Mouse (Mus musculus) lung, embryonic 15.5 days (tissue): Measurements from ENCODE around the gene Tex47. TPM values are rescaled to one million over a fixed set of nuclear protein-coding genes. Genes with fewer than 3 reads are reported as not detected.
A peak's percentile ranks its signal among the peaks of the same experiment; 100 is the strongest.

Experiments
- ATAC-seq: fragments of 200-750 bp; cut with Nextera tagmentation; 2 replicates; pipeline ENCODE4 v1.8.0; 2017; ENCODE audit warnings: moderate number of reproducible peaks, borderline replicate concordance; ENCODE audit not compliant: low FRiP score, low TSS enrichment; ENCODE audit errors: extremely low read depth
- H3K27ac ChIP-seq: fragments of 300-500 bp; sonication (generic); 2 replicates; pipeline ENCODE4 v1.5.1; 2015; ENCODE audit warnings: moderate library complexity, mild to moderate bottlenecking, inconsistent platforms
- H3K27me3 ChIP-seq: fragments of 300-500 bp; sonication (generic); 2 replicates; pipeline ENCODE4 v1.6.1; 2015; ENCODE audit warnings: inconsistent platforms
- H3K36me3 ChIP-seq: fragments of 300-500 bp; sonication (generic); 2 replicates; pipeline ENCODE4 v1.6.1; 2015; ENCODE audit warnings: inconsistent platforms
- H3K4me1 ChIP-seq: fragments of 300-500 bp; sonication (generic); 2 replicates; pipeline ENCODE4 v1.6.1; 2015; ENCODE audit warnings: inconsistent platforms
- H3K4me2 ChIP-seq: fragments of 300-500 bp; sonication (generic); 2 replicates; pipeline ENCODE4 v1.6.1; 2015; ENCODE audit warnings: inconsistent platforms, mild to moderate bottlenecking, moderate library complexity
- H3K4me3 ChIP-seq: fragments of 300-500 bp; sonication (generic); 2 replicates; pipeline ENCODE4 v1.5.1; 2015; ENCODE audit warnings: mild to moderate bottlenecking, inconsistent platforms
- H3K9ac ChIP-seq: fragments of 300-500 bp; sonication (generic); 2 replicates; pipeline ENCODE4 v1.6.1; 2015; ENCODE audit warnings: inconsistent platforms
- H3K9me3 ChIP-seq: fragments of 300-500 bp; sonication (generic); 2 replicates; pipeline ENCODE4 v1.6.1; 2016; ENCODE audit warnings: inconsistent platforms
- WGBS: fragments of 180-500 bp; shearing (Covaris S2); methylation state at CpG from one replicate; pipeline ENCODE4 v1.1.7; 2015; 5-methylcytosine and 5-hydroxymethylcytosine counted together
- polyA plus RNA-seq: library from polyadenylated mRNA; unstranded; fragments of >200 nt; fragmentation: Nextera tagmentation; extraction: Ambion mirVana; gene quantifications from 2 replicates; pipeline ENCODE4 v1.2.1, GENCODE M21; 2015

Tex47 gene
- 0.59 and 0.81 TPM in 2 replicates for polyA plus RNA-seq

DNA sequence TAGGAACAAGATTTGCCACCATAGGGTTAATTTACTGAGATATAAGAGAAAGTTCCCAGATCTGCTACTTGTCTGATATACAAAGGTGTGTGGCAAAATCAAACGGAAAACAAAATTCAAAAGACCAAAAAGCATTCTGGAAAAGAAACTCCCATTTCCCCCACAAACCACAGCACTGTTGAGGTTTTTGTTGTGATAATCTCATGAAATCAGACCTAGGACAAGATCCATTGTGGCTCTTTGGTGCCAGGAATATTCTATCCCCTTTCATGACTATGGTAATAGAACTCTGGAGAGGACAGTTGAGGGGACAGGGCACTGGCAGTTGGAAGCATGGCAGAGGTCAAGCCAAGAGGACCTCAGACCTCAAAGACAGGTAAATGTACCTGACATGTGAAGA is at the start of gene Tex47:
Gene Tex47, plus strand, starts transcription at position 301 of the 400 bp plus-strand sequence.
- Histone ChIP-seq H3K27ac (no peak within 1 kb of the TSS), H3K27me3 (no peaks in the 10 kb centered on the region), H3K9ac (no peak within 1 kb of the TSS), H3K4me3 (no peak within 1 kb of the TSS), H3K36me3 (no peaks in the 10 kb centered on the region), H3K4me1 (no peaks in the 10 kb centered on the region), H3K9me3 (no peaks in the 10 kb centered on the region), H3K4me2 (no peak within 1 kb of the TSS)
- no peak for ATAC-seq
- 69% methylated on average over 1 of the region's 1 CpGs for WGBS

DNA sequence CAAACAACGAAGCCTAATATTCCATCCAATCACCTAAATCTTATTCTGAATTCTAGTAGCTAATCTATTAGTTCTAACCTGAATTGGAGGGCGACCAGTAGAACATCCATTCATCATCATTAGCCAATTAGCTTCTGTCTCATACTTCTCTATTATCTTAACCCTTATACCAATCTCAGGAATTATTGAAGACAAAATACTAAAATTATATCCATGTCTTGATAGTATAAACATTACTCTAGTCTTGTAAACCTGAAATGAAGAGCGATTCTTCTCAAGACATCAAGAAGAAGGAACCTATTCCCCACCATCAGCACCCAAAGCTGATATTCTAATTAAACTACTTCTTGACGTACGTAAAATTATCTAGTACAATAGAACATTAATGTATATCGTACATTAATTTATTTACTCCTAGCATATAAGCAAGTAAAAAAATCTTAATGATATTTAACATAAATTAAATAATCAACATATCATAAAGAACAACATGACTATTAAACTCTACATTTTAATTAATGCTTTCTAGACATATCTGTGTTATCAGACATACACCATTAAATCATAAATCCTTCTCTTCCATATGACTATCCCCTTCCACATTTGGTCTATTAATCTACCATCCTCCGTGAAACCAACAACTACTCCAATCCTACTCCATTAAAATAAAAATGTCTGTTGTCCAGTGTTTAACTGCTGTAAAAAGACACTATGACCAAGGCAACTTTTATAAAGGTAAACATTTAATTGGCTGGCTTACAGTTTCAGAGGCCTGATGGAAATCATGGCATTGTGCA is 27.1 kb upstream of the Tex47 start:
- no peaks in the 10 kb centered on the region for H3K4me1 ChIP-seq
- 84% methylated on average over 7 of the region's 7 CpGs for WGBS
- H3K27me3 ChIP-seq: no peaks in the 10 kb centered on the region
- no peak overlapping the region for H3K9ac ChIP-seq
- ATAC-seq: no peak
- H3K36me3 ChIP-seq: no peaks in the 10 kb centered on the region
- H3K27ac ChIP-seq: no peak overlapping the region
- H3K4me3 ChIP-seq: no peak overlapping the region
- H3K4me2 ChIP-seq: no peak overlapping the region
- no peaks in the 10 kb centered on the region for H3K9me3 ChIP-seq

DNA sequence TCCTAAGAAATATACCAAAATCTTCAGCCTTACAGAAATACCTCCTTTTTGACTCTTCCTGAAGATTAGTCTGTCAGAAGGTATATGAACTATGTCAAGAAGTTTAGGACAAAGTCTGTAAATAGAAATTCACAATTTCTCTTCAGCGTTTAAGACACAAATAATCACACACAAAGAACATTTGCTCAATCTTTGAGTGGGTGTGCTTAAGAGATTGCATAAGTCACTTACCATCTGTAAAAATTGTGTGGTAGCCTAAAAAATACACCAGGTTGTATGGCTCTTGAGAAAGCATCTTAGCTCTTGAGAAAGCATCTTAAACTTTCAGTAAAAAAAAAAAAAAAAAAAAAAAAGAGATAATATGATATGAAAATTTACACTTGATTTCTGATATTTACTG is 19.6 kb upstream of the Tex47 start:
- Histone ChIP-seq H3K4me3 (no peak overlapping the region), H3K9ac (no peak overlapping the region), H3K27ac (no peak overlapping the region), H3K36me3 (no peaks in the 10 kb centered on the region), H3K27me3 (no peaks in the 10 kb centered on the region), H3K4me1 (no peaks in the 10 kb centered on the region), H3K9me3 (no peaks in the 10 kb centered on the region), H3K4me2 (no peak overlapping the region)
- no peak for ATAC-seq
- 66% methylated on average over 1 of the region's 1 CpGs for WGBS

DNA sequence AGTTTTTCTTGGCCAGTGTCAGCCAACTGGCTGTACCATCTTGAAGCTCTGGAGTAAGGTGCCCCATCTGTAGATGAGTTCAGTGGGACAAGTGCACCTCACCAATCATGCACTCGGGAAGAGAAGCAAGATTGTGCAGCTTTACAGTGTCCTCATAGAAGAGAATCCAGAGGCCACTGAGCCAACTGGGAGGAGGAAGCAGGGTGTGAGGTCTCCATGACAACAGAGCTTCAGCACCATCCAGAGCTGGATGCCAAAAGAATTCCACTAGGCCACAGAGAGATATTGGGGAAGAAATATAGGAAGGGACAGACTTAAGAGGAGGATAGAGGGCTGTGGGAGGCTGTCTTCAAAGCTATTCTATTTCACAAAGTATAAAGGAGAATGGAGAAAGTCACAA is 950 bp upstream of the Tex47 start:
- WGBS: 50% methylated on average over 1 of the region's 1 CpGs

DNA sequence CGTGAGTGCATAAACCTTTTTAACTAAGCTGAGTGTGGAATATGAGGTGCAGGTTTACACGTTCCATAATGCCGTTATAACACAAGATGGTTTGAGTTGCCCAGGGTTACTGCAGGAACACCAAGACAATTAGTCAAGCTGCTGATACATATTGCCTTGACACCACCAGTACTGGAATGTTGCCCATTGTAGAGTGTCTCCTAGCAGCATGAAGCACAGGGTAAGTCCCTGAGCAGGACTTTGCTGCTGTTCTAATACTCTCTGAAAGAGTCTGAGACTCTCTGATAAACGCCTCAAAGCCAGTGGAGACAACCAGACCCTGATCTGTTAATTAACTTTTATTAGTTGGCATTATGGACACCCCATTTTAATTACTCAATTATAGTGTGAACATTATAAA is 21.7 kb downstream of the Tex47 start:
- Histone ChIP-seq H3K9ac (no peak overlapping the region), H3K36me3 (no peaks in the 10 kb centered on the region), H3K9me3 (no peaks in the 10 kb centered on the region), H3K4me3 (no peak overlapping the region), H3K4me2 (no peak overlapping the region), H3K4me1 (no peaks in the 10 kb centered on the region), H3K27ac (no peak overlapping the region), H3K27me3 (no peaks in the 10 kb centered on the region)
- WGBS: 66% methylated on average over 4 of the region's 4 CpGs
- no peak for ATAC-seq

More for the DNA sequence above, 950 bp upstream of the Tex47 start:
- ATAC-seq: no peak
- no peak overlapping the region for H3K27ac ChIP-seq
- H3K9ac ChIP-seq: no peak overlapping the region
- H3K27me3 ChIP-seq: no peaks in the 10 kb centered on the region
- no peaks in the 10 kb centered on the region for H3K4me1 ChIP-seq
- no peak overlapping the region for H3K4me2 ChIP-seq
- H3K4me3 ChIP-seq: no peak overlapping the region
- no peaks in the 10 kb centered on the region for H3K9me3 ChIP-seq
- no peaks in the 10 kb centered on the region for H3K36me3 ChIP-seq

DNA sequence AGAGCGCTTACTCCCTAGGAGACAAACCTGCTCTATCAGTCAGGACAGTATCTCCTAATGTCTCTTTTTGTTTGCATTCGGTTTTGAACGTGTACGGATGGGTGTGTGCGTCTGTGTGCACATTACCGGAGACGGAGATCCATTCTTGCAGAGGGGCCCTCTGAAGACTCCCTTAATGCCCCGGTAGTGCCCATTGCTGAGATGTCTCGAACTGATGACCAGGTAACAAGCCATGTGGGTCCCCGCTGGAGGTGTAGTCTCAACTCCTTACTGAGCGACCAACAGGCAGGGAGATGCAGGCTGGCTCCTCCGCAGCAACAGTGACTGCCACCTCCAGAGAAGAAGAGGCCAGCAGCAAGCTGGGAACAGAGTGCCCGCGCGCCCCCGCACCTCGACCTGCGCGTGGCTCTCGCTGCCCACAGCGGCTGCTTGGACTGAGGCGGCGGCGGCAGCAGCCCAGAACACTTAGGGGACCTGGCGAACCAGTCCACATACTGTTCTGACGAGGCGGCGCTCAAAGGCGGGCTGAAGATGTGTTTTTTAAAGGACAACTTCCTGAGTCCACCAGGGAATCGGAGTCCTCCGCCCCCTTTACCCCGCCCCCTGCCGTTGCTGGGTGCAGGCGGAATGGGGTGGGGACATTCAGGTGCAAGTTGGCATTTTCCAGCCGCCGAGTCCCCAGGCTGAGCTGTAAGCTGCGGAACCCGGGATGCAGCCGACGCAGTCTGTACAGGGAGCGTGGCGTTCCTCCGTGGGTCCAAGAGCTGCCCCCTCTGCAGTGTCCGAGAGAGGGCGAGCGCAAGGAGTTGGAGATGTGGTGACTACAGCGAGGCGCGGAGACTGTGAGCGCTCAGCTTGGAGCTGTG is 40.5 kb downstream of the Tex47 start, which contains the start of gene Zfp804b:
Gene Zfp804b, minus strand, starts transcription at position 612 of the 866 bp plus-strand sequence.
- H3K9me3 ChIP-seq: no peaks in the 10 kb centered on the region

DNA sequence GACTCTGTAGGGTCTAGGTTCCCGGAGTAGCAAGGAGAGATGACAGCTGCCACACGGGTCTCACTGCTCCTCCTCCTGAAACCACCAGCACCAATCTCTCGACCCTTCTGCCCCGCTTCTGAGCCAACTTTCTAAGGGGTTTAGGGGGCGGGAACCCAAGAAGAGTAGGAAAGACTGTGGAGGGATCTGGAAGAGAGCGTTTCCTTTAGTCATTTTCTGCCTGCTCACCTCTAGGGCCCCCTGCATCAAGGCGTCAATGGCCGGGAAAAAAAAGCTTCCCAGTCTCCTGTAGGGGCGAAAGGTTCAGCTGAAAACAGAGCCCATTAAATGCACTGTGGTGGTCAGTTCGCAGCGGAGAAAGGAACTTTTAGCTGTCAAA is 41.1 kb downstream of the Tex47 start:
- Histone ChIP-seq H3K36me3 (no peaks in the 10 kb centered on the region), H3K9me3 (no peaks in the 10 kb centered on the region), H3K4me2 (peak overlapping the region; percentile 86), H3K27me3 (no peaks in the 10 kb centered on the region), H3K27ac (peak overlapping the region; percentile 80), H3K4me1 (no peaks in the 10 kb centered on the region), H3K9ac (peak overlapping the region; percentile 39; the same call in 1 of the 2 replicates), H3K4me3 (peak overlapping the region; percentile 54)
- peak; percentile 70 for ATAC-seq
- WGBS: under 1% methylated on average over 11 of the region's 11 CpGs

More for the DNA sequence above, 40.5 kb downstream of the Tex47 start, which contains the start of gene Zfp804b:
- Histone ChIP-seq H3K4me2 (peak within 1 kb of the TSS; percentile 86), H3K4me1 (no peaks in the 10 kb centered on the region), H3K4me3 (peak within 1 kb of the TSS; percentile 54), H3K9ac (peak within 1 kb of the TSS; percentile 39), H3K27ac (peak within 1 kb of the TSS; percentile 80), H3K27me3 (no peaks in the 10 kb centered on the region), H3K36me3 (no peaks in the 10 kb centered on the region)
- peak; percentile 96 for ATAC-seq
- WGBS: under 1% methylated on average over 50 of the region's 50 CpGs

Other genes starting within 250 kb of the Tex47 start
- gene Zfp804b, start 40.6 kb downstream of the Tex47 start, polyA plus RNA-seq: 1.3 TPM in 2 replicates